Mouse (Mus musculus) ovary, postnatal 36 days (tissue): ENCODE measurements at regions not wholly inside any gene's neighbourhood (a gene's known extent, or its start where the extent isn't known, plus 50 kb on each side); places are given as distances from the start of the nearest gene placed in this dataset.

ENCODE experiments used
- DNase-seq: peaks from one replicate; pipeline ENCODE4 v3.0.0; 2022; ENCODE audit warnings: low spot score, mixed read lengths

DNA sequence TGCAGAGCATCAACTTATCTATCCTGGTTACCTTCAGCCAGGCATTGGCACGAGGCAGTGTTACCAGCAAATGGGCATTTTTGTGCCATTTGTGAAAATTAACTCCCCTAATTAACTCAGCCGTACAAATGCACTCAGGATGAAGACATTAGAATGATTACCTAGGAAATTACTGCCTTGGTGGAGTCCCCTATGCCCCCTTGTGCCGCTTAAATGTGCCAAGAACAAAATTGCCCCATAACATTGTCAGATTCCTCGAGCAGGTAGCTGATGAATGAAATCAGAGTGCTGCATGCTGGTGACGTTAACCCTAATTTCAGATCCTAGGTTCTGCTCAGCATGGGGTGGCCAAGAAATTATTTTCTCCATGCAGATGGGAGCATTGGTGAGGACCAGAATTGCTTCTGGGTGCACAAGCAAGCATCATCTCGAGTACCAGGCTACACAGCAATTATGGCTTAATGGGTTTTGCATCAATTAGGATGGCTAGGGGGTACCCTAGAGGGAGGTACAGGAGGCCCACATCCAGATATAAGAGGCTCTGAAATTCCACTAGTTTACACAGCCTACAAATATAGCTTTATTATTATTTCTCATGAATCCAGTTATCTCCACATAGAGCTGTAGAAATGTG lies 577.0 kb upstream of the Camk1g start:
- DNase-seq: no peak

DNA sequence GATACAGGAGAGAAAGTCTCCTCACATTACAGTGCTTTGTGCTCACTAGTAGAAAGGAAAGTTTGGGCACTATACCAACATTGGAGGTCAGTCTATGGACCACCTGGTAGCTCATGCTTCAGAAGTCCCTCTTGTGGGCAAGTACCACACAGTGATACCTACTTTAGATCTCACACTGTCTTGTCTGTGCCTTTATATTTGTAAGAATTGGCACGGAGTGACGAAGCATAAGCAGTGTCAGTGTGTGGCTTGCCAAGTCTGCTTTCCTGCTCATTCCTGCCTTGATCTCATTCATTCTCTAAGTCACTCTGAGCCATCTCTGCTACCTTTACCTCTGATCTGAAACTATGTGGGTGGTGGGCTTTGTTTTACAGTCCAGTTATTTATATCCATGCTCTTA lies 565.9 kb upstream of the Camk1g start:
- no peak for DNase-seq

DNA sequence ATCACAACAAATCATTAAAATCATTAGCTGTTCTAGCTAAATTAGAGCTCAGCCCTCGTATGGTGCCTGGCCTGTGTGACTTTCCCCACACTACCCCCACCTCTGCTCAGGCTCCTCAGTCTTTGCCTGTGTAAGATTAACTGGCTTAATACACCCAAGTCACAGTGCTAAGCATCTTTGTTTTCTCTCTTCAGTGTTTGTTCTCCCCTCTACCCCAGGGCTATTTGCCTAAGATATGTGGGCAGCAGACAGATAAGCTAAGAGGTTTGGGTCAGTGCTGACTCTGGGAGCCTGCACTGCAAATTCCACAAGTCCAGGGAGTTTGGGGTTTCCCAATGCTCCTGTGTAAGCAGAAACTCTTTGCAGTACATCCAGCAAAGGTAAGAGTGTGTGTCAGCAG lies 564.2 kb upstream of the Camk1g start:
- DNase-seq: no peak

DNA sequence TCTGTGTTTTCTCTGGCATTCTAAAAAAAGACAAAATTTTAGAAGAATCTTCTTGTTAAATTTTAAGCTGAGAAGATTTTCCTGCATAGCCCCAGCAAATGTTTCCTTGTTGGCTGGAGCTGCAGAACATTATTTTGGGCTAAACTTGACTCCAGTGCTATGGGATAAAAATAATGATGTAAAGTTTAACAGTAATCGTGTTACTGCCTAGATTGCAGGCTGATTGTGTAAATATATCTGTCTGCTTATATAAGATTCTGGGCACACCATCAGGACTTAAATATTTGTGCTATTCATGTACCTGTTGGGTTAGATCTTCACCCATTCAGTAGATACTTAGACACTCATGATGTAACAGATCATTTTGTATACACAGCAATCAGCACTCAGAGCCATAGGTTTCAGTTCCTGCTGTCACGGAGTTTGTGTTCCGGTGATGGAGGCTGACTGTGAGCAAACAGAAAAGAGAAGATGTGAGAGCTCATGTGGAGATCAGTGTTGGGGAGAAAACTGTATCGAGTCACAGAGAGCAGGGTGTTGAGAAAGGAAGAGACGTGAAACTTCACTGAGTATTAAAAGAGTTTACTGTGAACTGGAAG lies 561.1 kb upstream of the Camk1g start:
- DNase-seq: no peak

DNA sequence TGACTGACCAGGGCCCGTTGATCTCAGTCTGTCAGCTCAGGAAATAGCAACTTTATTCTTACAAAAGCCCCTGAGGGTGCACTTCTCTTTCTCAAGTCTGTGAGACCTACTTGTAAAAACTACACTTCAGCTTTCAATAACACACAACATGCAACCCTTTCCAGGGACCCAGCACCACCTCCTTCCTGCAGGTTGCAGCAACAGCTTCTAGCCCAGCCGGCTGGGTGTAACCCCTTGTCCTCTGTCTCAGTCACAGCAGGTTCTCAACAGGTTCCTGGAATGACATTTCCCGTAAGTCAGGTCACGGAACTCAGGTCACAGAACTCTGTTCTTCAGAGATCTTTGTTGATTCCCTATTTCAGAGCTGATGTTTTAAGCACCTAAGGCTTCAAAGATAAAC lies 558.5 kb upstream of the Camk1g start:
- no peak for DNase-seq

DNA sequence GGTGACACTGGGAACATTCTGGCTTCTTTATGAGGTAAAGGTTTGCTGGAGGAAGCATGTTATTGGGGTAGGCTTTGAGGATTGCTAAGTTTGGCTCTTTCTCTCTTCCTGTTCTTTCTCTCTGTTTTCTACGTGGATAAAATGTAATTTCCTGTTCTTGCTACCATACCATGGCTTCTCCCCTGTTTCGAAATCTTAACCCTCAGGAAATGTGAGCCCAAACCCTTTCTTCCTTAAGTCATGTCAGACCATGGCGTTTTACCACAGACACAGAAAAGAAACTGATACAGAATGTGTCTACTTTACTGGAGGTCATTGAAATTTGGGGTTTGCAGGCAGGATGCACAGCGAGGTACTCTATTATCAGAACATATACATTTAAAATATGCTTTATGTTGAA lies 552.7 kb upstream of the Camk1g start:
- no peak for DNase-seq

DNA sequence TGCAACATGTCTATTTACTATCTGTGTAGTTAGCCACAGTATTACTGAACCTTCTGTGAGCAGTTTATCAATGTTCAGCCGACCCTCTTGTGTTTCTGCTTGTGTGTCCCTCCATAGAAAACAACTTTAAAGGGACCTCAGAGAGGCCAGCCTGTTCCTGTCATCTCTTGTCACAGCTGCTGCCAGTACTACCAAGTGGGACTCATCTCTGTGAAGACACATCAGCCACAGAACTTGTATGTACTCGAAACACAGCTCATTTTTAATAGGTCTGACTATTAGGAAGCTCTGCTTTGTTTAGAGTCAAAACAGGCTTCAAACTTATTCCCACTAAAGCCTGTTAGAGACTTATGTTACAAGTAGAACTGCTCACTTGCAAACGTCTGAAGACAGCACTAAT lies 549.1 kb upstream of the Camk1g start:
- DNase-seq: no peak

DNA sequence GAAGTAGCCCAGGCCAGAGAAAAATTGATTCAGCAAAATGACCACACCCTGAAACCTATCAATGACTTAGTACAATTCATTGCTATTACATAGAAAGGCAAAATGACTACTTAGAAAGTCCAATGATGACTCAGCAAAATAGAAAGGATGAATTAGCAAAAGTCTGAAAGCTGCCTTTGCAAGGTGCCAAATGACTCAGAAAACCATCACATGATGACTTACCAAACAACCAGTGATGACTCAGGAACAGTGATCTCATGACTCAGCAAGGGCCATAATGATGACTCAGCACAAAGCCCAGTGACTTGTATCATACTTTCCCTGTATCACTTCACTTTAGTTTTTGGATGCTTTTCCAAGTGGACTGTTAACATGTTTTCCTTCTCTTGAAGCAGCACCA lies 535.6 kb upstream of the Camk1g start:
- DNase-seq: no peak

DNA sequence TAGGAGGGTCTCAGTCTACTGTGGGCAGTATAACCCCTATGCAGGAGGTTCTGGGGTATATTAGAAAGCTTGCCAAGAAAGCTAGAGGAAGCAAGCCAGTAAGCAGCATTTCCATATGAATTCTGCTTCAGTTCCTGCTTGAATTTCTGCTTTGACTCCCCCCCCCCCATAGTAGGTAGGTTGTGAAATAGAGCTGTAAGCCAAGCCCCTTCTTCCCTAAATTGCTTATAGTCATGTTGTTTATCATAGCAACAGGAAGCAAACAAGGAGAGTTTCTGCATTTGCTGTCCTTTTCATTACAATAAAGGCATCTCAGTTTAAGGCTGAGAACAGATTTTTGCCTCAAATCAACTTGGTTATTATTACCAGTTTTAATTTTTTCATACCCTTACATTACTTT lies 524.0 kb upstream of the Camk1g start:
- no peak for DNase-seq

DNA sequence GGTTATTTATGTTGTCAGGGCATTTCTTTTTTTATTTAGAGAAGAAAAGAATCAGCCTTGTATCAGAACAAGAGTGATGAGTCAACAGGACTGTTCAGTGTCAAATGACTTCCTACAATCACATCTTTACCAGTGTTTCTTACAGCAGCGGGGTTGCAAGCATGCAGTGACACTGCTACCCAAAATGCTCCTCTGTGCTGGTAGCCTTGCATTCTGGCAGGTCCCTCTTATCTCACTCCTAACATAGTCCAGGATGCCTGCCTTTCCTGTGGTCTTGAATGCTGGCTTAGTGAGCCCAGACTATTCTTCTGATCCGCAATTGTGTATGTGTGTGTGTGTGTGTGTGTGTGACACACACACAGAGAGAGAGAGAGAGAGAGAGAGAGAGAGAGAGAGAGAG lies 506.4 kb upstream of the Camk1g start:
- no peak for DNase-seq

DNA sequence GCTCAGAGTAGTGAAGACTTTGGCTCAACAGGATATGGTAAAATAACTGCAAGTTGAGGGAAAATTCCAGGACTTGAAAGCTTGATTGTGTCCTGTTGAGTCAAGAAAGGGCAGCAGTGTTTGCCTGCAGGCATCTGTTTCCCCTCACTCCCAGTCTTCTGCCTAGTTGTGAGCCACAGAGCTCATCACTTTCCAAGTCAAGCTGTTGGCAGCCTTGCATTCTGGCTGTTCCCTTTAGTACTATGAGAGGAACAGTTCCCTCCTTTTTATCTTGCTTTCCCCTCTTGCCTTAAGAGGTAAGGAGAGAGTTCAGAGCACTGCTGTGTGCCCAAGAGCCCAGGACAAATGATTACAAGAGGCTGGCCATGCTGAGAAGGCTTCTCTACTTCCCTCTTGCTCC lies 506.0 kb upstream of the Camk1g start:
- no peak for DNase-seq

DNA sequence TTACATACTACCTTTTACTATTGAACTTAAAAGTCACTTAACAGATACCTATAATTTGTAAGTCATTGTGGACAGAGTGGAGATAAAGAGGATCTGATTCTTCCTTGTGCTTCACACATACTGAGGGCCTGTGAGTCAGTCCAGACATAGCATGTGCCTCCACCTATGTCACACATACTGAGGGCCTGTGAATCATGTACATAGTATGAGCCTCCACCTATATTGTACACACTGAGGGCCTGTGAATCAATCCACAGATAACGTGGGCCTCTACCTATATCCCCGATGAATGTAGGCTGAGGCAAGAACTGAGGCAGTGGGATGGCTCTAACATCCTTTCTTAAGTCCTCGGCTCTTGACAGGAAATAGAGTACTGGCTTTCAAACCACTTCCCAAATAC lies 505.2 kb upstream of the Camk1g start:
- no peak for DNase-seq

DNA sequence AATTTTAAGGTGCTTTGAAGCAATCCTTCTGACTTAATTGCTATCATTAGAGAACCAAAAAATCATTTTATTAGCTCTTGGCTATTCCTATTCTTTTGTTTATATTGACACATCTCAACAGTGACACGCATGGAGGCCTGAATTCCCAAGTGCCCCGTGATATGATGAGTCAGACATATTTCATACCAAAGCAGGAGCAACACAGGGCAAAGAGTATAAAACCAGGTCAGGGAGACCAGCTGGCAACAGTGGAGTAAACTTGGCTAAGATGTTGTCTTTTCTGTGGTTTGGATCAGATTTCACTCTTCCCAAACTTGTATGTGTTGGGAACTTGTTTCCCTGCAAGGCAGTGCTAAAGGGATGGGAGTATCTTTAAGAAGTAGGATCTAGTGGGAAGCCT lies 500.6 kb upstream of the Camk1g start:
- no peak for DNase-seq

DNA sequence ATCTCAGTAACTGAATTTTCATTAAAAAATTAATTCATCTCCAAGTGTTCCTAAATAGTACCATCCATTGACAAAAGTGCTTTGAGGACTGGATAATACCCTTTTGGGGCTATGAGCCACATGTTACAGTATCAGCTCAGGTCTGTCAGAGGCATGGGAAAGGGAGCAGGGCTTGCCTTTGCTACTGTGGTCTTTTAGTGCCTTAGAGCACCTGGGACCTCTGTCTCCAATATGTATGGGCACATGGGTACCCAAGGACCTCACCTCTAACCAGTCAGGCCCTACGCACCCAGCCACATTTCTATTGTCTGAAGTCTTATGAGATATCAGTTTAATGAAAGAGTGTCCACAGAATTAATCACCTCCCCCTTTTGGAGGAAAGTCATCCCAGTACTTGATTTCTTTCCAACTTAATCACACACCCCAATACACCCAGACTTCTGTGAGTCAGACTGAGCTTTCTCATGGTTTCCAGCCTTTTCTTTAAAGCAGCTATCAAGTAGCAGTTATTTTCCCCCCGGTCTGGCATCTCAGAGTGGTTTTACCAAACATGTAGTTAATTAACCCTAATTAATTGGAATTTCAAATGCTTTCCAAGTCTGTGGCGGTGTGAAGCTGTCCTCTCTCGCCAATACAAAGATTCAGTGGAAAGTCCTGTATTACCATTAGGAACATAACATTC lies 498.7 kb upstream of the Camk1g start:
- DNase-seq: no peak

DNA sequence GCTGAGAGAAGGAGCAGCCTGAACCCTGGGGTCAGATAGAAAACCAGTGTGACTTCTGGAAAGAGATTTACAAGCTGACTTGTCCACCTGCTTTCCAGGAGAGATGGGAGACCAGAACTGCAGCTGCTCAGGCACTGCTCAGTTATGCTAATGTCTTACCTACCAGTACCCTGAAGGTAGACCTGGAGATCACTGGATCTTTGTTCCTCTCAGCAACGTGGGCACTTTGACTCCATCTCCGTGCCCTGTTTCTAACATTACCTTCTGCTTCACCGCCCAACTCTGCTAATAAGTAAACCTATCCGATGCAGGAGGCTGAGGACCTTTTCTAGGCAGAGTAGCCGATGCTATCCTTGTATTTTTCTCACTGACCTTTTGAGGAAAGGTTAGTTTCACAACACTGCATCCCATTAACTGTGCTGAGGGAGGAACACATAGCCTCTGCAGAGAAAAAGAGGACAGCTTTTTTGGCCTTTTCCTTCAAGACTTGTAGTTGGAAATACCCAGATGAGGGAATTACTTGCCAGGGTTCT lies 490.7 kb upstream of the Camk1g start:
- no peak for DNase-seq

DNA sequence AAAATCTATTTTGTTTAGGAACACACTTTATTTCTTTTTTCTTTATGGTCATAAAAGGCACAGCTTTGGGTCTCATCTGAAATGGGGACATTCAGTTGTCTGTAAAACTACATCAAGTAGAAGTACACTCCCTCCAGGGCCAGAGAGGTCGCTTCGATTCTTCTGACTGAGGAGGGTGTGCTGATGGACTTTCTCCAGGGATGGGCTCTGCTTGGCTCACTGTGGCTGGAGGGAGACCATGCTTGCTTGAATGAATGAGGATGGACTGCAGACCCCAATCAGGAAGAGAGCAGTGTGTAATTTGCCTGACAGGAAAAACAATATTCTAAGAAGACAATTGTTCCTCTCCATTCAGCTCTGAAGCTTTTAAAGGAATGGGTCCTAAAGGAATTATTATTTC lies 490.3 kb upstream of the Camk1g start:
- DNase-seq: no peak

DNA sequence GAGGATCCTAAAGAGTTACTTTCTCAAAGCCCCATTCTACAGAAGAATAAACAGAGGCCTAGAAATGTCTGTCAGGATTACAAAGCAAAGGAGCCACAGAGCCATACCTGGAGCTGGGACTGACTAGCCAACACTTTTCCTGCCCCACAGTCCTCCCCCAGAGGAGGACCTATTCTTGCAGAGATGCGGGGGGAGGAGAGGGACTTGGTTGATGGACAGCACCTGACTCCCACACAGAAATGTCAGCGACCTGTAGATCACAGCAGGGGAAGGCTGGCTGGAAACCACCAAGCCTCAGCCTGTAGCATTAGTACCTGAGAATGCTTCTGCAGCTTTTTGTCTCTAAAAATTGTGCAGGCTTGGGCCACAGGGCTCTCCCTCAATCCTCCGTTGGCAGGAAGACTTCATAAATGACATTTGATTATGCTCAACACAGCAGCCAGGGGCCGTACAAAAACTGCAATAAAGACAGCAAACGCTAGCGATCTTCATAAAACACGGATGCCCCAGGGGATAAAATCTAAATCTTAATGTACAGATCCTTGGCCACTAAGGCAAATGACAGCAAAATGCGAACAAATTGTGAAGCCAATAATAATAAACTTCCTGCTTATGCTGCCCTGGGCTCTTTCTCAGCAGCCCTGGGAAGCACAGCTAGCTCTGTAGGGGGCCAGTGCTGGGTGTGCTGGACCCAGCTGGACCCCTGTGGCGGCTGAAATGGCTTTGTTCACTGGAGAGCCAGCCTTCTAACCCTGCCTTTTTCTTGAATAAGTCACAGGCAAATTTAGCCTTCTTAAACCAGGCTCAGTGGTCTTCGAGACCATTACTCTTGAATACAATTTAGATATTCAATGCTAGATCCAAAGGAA lies 489.4 kb upstream of the Camk1g start:
- DNase-seq: no peak

DNA sequence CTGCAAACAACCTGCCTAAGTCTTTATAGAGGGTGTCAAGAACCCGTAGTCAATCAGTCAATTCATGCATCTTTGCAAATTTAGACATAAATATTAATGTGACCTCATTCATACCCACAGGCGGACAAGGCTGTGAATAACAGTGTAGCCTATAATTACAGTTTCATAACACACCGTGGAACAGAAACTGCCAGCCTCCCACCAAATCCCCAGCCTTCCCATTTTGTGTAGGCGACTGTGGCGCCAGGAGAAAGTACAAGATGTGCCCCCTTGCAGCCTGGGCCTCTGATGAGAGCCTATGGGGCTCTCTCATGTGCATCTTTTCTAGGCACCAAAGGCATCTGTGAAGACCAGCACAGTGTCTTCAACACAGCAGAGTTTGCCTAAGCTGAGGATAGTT lies 477.8 kb upstream of the Camk1g start:
- DNase-seq: no peak

DNA sequence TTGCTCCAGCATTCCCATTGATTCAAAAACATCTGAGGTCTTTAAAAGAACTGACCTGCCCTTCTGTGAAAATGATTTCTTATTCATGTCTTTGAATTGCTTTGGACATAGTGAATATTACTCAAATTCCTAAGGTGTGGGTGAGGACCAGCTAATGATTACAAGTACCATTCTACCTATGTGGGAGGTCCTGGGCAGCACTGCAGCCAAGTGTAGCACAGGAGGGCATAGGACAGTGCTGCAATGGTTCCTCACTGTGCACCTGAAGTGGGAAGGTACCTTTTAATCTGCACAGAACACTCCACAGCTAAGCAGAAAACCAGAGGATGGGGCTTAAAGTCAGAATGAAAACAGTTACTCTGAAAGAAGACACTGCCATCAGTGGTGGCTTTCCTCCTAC lies 474.8 kb upstream of the Camk1g start:
- DNase-seq: no peak

DNA sequence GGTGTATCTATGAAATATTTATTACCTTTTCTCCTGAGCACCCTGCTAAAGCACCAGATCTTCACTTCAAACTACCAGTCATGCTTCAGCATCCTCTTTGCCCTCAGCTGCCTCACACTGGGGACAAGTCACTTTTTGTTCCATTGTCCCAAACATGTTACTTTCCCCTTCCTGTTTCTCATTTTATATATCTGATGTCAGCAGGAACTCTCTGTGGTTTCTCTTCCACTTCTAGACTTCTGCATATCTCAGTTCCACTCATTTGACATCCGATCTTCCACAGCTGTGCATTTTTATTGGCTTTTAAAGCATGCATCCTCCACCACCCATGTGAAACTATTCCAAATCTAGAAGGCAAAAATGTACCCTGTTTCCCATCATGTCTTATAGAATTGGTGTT lies 474.4 kb upstream of the Camk1g start:
- no peak for DNase-seq

DNA sequence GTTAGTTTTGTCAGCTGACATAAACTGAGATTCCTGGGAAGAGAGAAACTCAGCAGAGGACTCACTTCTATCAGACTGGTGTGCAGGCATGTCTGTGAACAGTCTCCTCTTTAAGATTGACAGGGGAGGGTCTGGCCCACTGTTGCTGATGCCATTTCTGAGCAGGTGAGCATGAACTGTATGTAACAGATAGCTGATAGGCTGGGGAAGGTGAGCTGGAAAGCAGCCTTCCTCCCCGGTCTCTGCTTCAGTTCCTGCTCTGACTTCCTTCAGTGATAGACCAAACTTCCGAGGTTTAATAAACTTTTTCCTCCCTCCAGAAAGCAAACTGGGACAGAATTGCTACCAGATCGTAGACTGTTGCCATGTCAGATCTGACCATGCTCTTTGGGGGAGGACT lies 430.9 kb upstream of the Camk1g start:
- no peak for DNase-seq

DNA sequence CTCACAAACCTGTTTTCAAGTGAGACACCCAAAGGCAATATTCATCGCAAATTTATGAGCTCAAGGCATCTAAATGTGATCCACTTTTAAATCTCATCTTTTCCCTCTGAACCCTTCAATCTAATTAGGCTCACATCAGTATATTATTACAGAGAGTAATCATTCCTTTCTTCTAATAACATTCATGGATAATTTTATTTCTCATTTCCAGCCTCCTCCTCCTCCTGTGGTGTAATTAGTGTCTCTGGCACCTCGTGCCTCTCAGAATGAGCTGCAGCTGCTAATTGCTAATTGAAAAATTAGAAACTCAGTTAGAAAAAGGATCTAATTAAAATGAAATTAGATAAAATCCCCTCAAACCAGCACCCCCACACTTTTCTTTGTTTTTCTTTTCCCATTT lies 420.5 kb upstream of the Camk1g start:
- DNase-seq: no peak

DNA sequence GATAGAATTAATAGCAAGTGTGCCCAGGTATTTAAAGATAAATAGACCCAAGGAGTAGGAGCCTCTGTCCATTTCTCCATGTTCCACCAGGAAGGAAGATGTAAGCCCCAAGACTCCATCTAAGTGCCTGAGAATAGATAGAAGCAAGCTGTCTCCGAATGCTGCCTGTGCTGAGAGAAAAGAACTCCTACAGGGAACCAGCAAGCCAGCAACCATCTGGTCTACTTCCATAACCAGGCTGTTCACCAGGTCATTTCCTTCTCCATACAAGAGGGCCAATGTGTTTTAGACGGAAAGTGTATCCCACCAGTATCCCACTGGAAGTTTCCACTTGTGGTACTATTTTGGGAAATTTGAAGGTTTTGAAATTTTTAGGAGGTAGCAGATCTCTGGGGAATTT lies 418.4 kb upstream of the Camk1g start:
- no peak for DNase-seq
